Mouse (Mus musculus) liver, adult 2 months (tissue): ENCODE data around the gene Pnp.

Experiments
- CTCF ChIP-seq: fragments of 200-500 bp; IDR thresholded peaks from 2 replicates; pipeline ENCODE4 v1.5.1; 2011; ENCODE audit warnings: low read depth, low read length, control low read depth
- POLR2A ChIP-seq: fragments of 200-500 bp; IDR thresholded peaks from 2 replicates; pipeline ENCODE4 v1.6.1; 2011; ENCODE audit warnings: low read length, control low read depth; ENCODE audit not compliant: insufficient read depth; ENCODE audit errors: extremely low read depth

DNA sequence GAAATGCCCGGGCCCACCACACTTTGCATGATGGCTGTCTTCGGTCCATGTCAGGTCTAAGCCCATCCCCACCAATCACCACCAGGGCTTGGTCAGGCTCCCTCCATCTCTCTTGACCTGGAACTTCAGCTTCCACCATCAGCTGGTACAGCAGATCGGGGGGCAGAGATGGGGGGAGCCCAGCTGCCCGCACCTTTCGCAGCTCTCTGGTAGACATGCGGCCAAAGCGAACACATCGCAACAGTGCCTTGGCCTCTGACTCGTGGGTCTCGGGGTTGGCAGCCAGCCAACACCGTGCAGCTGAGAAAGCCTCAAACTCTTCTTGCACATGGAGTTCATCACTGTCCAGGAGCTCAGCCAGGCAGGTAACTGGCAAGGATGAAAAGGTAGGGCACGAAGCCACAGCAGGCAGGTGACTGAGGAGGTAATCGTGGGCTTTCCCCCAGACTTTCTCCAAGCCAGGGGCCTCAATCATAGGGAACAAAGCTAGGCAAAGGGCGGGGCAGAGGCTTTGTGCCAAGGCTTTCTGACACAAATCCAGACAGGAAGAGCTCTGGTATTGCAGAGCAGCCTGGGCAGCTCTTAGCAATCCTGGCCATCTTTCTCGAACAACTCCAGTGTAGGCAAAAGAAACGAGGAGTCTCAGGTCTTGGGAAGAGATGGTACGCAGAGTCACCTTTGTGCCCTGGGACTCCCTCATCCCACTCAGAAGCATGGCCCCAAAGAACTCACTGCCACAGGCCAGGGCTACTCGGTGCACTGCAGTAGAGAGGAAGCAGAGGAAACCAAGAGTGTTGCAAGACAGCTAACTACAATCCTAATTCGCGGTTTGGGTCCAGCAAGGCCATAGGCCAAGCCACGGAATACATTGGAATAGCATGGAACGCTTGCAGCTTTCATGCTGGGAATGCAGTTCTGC lies 38.1 kb upstream of the Pnp start:
- no peak for TF ChIP-seq CTCF
- no peak for TF ChIP-seq POLR2A
